Mouse (Mus musculus) megakaryocyte, embryonic 14.5 days (primary cell): ENCODE data around the gene Ly6g6e.

Source experiments
- FLI1 ChIP-seq: IDR thresholded peaks from 2 replicates; pipeline ENCODE4 v1.6.1; 2012; ENCODE audit warnings: low read length, inconsistent platforms, mixed read lengths
- GATA1 ChIP-seq: IDR thresholded peaks from 3 replicates; pipeline ENCODE4 v1.6.1; 2012; ENCODE audit warnings: mixed read lengths, low read length, inconsistent platforms, borderline replicate concordance

- TF ChIP-seq FLI1, result no peak
- no peak for TF ChIP-seq GATA1
Measured at GRCm38 (mm10) chr17:35102299-35102698, 25.6 kb downstream of the Ly6g6e start.
